Mouse (Mus musculus) cerebellum, postnatal 36 days (tissue): ENCODE measurements at regions not wholly inside any gene's neighbourhood (a gene's known extent, or its start where the extent isn't known, plus 50 kb on each side); places are given as distances from the start of the nearest gene placed in this dataset.

Experiments
- DNase-seq, 2 experiments: peaks; one replicate each; pipeline ENCODE4 v3.0.0; 2021 to 2022; ENCODE audit warnings: mixed read lengths in 2 of 2

- DNase-seq: no peak
Observed at GRCm38 (mm10) chr10:38265564-38265963, 556.0 kb downstream of the Rfpl4b start.

- DNase-seq: no peak
Observed at GRCm38 (mm10) chr10:38246821-38247220, 574.8 kb downstream of the Rfpl4b start.
